Mouse (Mus musculus) R1 (cell line): ENCODE measurements at regions not wholly inside any gene's neighbourhood (a gene's known extent, or its start where the extent isn't known, plus 50 kb on each side); places are given as distances from the start of the nearest gene placed in this dataset.

Source experiments
- DNase-seq: peaks from one replicate; pipeline ENCODE4 v3.0.0-alpha.2; 2018; ENCODE audit warnings: low read depth, low spot score

DNA sequence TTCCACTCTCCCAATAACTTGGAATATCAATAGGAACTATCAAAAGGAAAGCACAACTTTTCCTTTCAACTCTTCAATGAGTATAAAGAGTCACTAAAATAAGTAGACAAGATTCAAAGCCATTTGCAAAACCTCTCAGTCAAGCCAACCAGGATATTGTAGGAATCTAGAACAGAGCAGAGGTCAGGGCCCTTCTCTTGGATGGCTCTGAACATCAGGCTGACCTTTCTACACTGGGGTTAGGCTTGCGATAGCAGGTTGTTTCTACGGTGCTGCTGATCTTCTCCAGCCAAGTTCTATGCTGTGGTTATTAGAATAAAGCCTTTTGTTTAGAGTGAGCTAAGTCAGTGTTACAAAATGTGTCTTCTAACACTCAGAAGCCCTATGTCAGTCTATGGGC, 658.6 kb downstream of the Ofcc1 start:
- DNase-seq: no peak

GRCm38 (mm10) chr13:39691291-39692024, 669.8 kb downstream of the Ofcc1 start:
- DNase-seq: no peak

DNA sequence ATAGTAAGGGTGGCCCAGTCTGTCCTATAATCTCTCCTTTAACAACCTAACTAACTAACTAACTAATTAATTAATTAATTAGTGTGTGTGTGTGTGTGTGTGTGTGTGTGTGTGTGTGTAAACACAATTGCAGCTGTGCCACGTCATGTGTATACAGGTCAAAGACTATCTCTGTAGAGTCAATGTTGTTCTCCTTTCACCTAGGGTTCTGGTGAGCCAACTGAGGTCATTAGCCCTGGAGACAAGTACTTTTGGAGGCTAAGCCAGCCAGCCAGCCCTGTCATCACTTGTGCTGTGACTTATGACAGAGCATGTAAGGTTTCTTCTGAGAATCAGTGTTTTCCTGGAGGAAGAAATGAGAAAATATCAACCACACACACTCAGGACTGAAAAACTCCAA, 696.7 kb downstream of the Ofcc1 start:
- no peak for DNase-seq

- no peak for DNase-seq
These were observed 688.8 kb upstream of the Slc35b3 start for GRCm38 (mm10) chr13:39649457-39649856.

GRCm38 (mm10) chr13:39647367-39647766, 686.7 kb upstream of the Slc35b3 start:
- DNase-seq: peak; percentile 57

GRCm38 (mm10) chr13:39631506-39632132, 670.9 kb upstream of the Slc35b3 start:
- DNase-seq: no peak
